Mouse (Mus musculus) E14TG2a.4 (cell line): Measurements from ENCODE around the gene Krt31.

Experiments used
- CTCF ChIP-seq: conservative IDR thresholded peaks from 2 replicates; pipeline ENCODE4 v1.5.1; 2014; ENCODE audit warnings: low read length
- NANOG ChIP-seq: IDR thresholded peaks from 2 replicates; pipeline ENCODE4 v1.6.1; 2014; ENCODE audit warnings: borderline replicate concordance, low read length, mixed read lengths
- POU5F1 ChIP-seq: IDR thresholded peaks from 2 replicates; pipeline ENCODE4 v1.6.1; 2014; ENCODE audit warnings: low read length, borderline replicate concordance

GRCm38 (mm10) chr11:100010682-100011081 is 39.7 kb downstream of the Krt31 start:
- TF ChIP-seq CTCF = no peak
- TF ChIP-seq POU5F1 = no peak
- no peak for TF ChIP-seq NANOG
